Mouse (Mus musculus): ENCODE data around the gene St3gal6.

DNA sequence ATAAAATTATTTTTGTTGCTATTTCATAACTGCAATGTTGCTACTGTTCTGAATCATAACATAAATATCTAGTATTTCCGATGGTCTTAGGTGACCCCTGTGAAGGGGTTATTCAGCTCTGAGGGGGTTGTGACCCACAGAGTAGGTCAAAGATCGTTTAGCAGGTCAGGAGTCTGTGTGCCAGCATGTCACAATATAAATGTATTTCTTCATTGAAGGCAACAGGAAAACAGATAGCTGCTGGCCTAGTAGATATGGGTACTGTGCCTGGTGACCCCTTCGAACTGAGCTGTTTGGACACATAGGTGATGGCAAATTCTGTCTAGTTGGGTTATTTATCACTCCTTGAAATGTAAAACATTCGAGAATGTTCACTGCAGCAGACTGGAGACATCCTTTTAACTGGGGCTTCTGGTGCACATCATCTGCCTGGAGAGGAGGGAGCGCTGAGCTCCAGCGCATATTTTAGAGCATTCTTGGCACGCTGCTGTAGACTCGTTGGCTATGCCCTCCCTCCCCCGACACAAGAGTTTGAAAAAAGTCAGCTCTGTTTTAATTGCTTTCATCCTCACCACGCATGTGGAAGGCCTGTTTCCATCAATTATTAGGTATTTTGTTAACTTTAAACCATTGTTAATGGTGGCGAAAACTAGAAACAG lies 102.2 kb downstream of the St3gal6 start:
- no peak for TF ChIP-seq HCFC1 (IDR thresholded peaks at IDR 0.05; ENCODE audit: borderline replicate concordance, insufficient read depth, low read length)
- TF ChIP-seq CHD2 (IDR thresholded peaks at IDR 0.05; ENCODE audit: low read depth, low read length), result no peak
- no peak for TF ChIP-seq ZC3H11A (IDR thresholded peaks at IDR 0.05; ENCODE audit: borderline replicate concordance, low read depth, low read length)
